Mouse (Mus musculus) myocyte (in vitro differentiated cells): ENCODE results near the gene Dnajc8. TPM values are rescaled to one million over a fixed set of nuclear protein-coding genes. Genes with fewer than 3 reads are reported as not detected.

ENCODE experiments used
- H3K27me3 ChIP-seq: one replicate; pipeline ENCODE4 v1.6.1; 2011; ENCODE audit not compliant: control insufficient read depth, insufficient read depth, insufficient read length
- H3K36me3 ChIP-seq: one replicate; pipeline ENCODE4 v1.6.1; 2011; ENCODE audit not compliant: control insufficient read depth, insufficient read depth
- H3K4me2 ChIP-seq: one replicate; pipeline ENCODE4 v1.6.1; 2011; ENCODE audit warnings: low read depth, control low read depth
- H3K4me3 ChIP-seq: one replicate; pipeline ENCODE4 v1.5.1; 2011; ENCODE audit warnings: mild to moderate bottlenecking, control low read depth, moderate library complexity
- H3K79me2 ChIP-seq: one replicate; pipeline ENCODE4 v1.6.1; 2011; ENCODE audit not compliant: control insufficient read depth, insufficient read depth
- H3ac ChIP-seq: one replicate; pipeline ENCODE4 v1.6.1; 2011; ENCODE audit not compliant: control insufficient read depth, insufficient read length
- CEBPB ChIP-seq: IDR thresholded peaks from 2 replicates; pipeline ENCODE4 v1.6.1; 2011; ENCODE audit warnings: mild to moderate bottlenecking, moderate library complexity; ENCODE audit not compliant: poor library complexity, insufficient read depth, severe bottlenecking
- E2F4 ChIP-seq: IDR thresholded peaks from one replicate; pipeline ENCODE4 v1.6.1; 2011; ENCODE audit warnings: mild to moderate bottlenecking, control low read depth, moderate library complexity; ENCODE audit not compliant: insufficient read depth
- MAX ChIP-seq: IDR thresholded peaks from one replicate; pipeline ENCODE4 v1.6.1; 2011; ENCODE audit warnings: low read depth, mild to moderate bottlenecking, control low read depth
- MYOD1 ChIP-seq, 3 experiments: IDR thresholded peaks; one replicate each; pipeline ENCODE4 v1.6.1; 2011; ENCODE audit warnings: control low read depth in 2 of 3, low read depth in 2 of 3, mild to moderate bottlenecking in 2 of 3, moderate library complexity in 1 of 3; ENCODE audit not compliant: insufficient read length in 2 of 3, control insufficient read depth in 1 of 3
- MYOG ChIP-seq, 3 experiments: IDR thresholded peaks; one replicate each; pipeline ENCODE4 v1.6.1; 2011; ENCODE audit warnings: control low read depth in 2 of 3, low read depth in 2 of 3, mild to moderate bottlenecking in 2 of 3; ENCODE audit not compliant: insufficient read length in 2 of 3, control insufficient read depth in 1 of 3, insufficient read depth in 1 of 3
- POLR2A ChIP-seq: IDR thresholded peaks from one replicate; pipeline ENCODE4 v1.6.1; 2011; ENCODE audit warnings: low read depth, mild to moderate bottlenecking, control low read depth, moderate library complexity; ENCODE audit not compliant: insufficient read length
- POLR2AphosphoS2 ChIP-seq: IDR thresholded peaks from one replicate; pipeline ENCODE4 v1.6.1; 2011; ENCODE audit warnings: low read depth, control low read depth; ENCODE audit not compliant: insufficient read length
- REST ChIP-seq: IDR thresholded peaks from one replicate; pipeline ENCODE4 v1.6.1; 2011; ENCODE audit warnings: mild to moderate bottlenecking, control low read depth, moderate library complexity; ENCODE audit not compliant: insufficient read depth, insufficient read length
- SRF ChIP-seq: IDR thresholded peaks from one replicate; pipeline ENCODE4 v1.6.1; 2011; ENCODE audit warnings: low read depth; ENCODE audit not compliant: control insufficient read depth, insufficient read length
- TCF12 ChIP-seq: IDR thresholded peaks from one replicate; pipeline ENCODE4 v1.6.1; 2011; ENCODE audit warnings: mild to moderate bottlenecking, control low read depth; ENCODE audit not compliant: poor library complexity, insufficient read depth, severe bottlenecking
- TCF3 ChIP-seq: IDR thresholded peaks from one replicate; pipeline ENCODE4 v1.6.1; 2011; ENCODE audit warnings: low read depth, control low read depth; ENCODE audit not compliant: insufficient read length
- USF1 ChIP-seq: IDR thresholded peaks from one replicate; pipeline ENCODE4 v1.6.1; 2011; ENCODE audit warnings: low read depth, mild to moderate bottlenecking, control low read depth, moderate library complexity
- polyA plus RNA-seq: library from polyadenylated mRNA; unstranded; fragments of >200 nt; fragmentation: generic; extraction: Trizol; gene quantifications from one replicate; pipeline ENCODE4 v1.2.1, GENCODE M21; 2012; ENCODE audit warnings: missing spikeins

The Dnajc8 gene
- polyA plus RNA-seq, 1 experiment, result 95.1 TPM

DNA sequence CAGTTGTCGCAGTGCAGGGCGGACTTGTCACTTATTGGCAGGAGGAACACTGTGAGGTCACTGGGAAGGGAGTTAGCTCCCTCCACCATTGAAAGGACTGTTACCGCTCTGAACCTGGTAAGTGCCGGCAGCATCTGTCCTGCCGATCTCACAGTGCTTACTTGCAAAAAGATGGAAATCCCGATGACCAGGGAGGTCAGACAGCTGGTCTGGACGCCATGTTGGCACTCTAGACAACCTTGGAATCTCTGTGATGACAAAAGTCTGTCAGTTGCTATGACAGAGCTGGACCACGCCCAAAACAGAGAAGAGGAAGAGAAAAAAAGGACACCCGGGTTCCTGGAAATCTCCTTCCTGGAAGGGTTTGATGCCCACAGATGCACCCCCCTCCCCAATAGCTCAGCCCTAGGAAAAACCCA lies 32.0 kb downstream of the Dnajc8 start:
- Histone ChIP-seq H3K79me2 (no peaks in the 10 kb centered on the region), H3K27me3 (no peaks in the 10 kb centered on the region)
- TF ChIP-seq REST (no peak), CEBPB (no peak), MYOG (IDR thresholded peaks at IDR 0.05; ENCODE audit: control insufficient read depth in 1 of 3, insufficient read depth in 1 of 3, insufficient read length in 2 of 3, low read depth in 2 of 3) (peak in 1 of 3 experiments; percentile 3)

GRCm38 (mm10) chr4:132569115-132569514 lies 33.8 kb downstream of the Dnajc8 start:
- no peaks in the 10 kb centered on the region for H3K27me3 ChIP-seq
- no peaks in the 10 kb centered on the region for H3K79me2 ChIP-seq
- H3K4me2 ChIP-seq, result no peak overlapping the region
- TF ChIP-seq CEBPB (no peak), USF1 (no peak), REST (no peak), POLR2AphosphoS2 (no peak), MYOG (IDR thresholded peaks at IDR 0.05; ENCODE audit: control insufficient read depth in 1 of 3, insufficient read depth in 1 of 3, insufficient read length in 2 of 3, low read depth in 2 of 3) (no peak), MAX (no peak), TCF12 (no peak), POLR2A (no peak)
- H3K4me3 ChIP-seq, result no peak overlapping the region
- H3K36me3 ChIP-seq, result no peaks in the 10 kb centered on the region
- no peak overlapping the region for H3ac ChIP-seq

More for the DNA sequence above, 32.0 kb downstream of the Dnajc8 start:
- no peak overlapping the region for H3K4me3 ChIP-seq
- H3ac ChIP-seq, result no peak overlapping the region
- H3K36me3 ChIP-seq, result no peaks in the 10 kb centered on the region
- H3K4me2 ChIP-seq, result no peak overlapping the region

DNA sequence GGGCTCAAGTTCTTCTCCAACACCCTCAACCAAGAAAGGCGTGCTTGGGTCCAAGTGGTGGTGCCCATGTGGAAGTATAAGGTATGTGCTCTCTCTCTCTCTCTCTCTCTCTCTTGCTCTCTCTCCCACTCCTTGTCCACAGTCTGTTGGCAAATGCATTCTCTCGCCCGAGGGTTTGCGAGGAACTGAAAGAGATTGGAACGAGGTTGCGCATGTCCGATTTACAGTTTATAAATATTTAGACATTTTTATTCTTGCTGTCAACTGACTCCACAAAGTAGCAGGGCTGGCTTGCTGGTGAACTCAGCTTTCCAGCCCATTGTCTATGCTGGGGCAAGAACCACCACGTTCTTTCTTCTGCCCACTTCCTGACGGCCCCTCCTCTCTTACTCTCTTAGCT lies 35.8 kb downstream of the Dnajc8 start:
- no peak overlapping the region for H3K4me3 ChIP-seq
- TF ChIP-seq E2F4 (no peak), CEBPB (no peak), MYOG (IDR thresholded peaks at IDR 0.05; ENCODE audit: control insufficient read depth in 1 of 3, insufficient read depth in 1 of 3, insufficient read length in 2 of 3, low read depth in 2 of 3) (no peak), SRF (no peak), REST (no peak), USF1 (no peak), POLR2AphosphoS2 (no peak), MYOD1 (IDR thresholded peaks at IDR 0.05; ENCODE audit: control insufficient read depth in 1 of 3, insufficient read length in 2 of 3, low read depth in 2 of 3) (no peak), TCF3 (no peak), TCF12 (no peak), POLR2A (no peak), MAX (no peak)
- H3ac ChIP-seq, result no peak overlapping the region
- no peaks in the 10 kb centered on the region for H3K79me2 ChIP-seq
- H3K27me3 ChIP-seq, result no peaks in the 10 kb centered on the region
- H3K4me2 ChIP-seq, result no peak overlapping the region
- H3K36me3 ChIP-seq, result no peaks in the 10 kb centered on the region

- H3K79me2 ChIP-seq, result no peaks in the 10 kb centered on the region
- no peak overlapping the region for H3ac ChIP-seq
- no peaks in the 10 kb centered on the region for H3K27me3 ChIP-seq
- H3K4me2 ChIP-seq, result no peak overlapping the region
- no peak for TF ChIP-seq CEBPB
- TF ChIP-seq POLR2AphosphoS2, result no peak
- TF ChIP-seq TCF3, result no peak
- no peak for TF ChIP-seq POLR2A
- TF ChIP-seq E2F4, result no peak
- TF ChIP-seq MAX, result no peak
- no peak for TF ChIP-seq REST
- TF ChIP-seq USF1, result no peak
- no peak for TF ChIP-seq SRF
- TF ChIP-seq MYOD1 (IDR thresholded peaks at IDR 0.05; ENCODE audit: control insufficient read depth in 1 of 3, insufficient read length in 2 of 3, low read depth in 2 of 3), result no peak
- TF ChIP-seq MYOG (IDR thresholded peaks at IDR 0.05; ENCODE audit: control insufficient read depth in 1 of 3, insufficient read depth in 1 of 3, insufficient read length in 2 of 3, low read depth in 2 of 3), result no peak
- TF ChIP-seq TCF12, result no peak
- H3K36me3 ChIP-seq, result no peaks in the 10 kb centered on the region
- no peak overlapping the region for H3K4me3 ChIP-seq
These were observed 38.0 kb downstream of the Dnajc8 start for GRCm38 (mm10) chr4:132573327-132573726.

DNA sequence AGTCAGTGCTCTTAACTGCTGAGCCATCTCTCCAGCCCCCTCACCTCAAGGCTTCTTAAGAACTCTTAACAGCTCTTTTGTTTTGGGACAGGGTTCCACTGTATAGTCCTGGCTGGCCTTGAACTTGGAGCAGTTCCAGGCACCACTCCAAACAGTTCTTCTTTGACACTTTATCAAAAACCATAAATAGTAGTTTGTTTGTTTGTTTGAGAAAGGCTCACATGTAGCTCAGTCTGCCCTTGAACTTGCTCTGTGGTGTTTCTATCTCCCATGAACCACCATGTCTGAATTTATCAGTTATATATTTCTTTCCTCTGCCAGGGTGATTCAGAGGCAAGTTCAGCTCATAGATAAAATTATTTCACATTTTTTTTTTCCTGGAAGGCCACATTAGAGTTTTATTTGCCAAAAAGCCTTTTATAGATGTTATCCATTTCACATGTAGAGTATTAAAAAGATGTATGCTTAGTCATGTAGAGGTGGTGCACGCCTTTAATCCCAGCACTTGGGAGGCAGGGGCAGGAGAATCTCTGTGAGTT lies 39.5 kb downstream of the Dnajc8 start:
- Histone ChIP-seq H3K27me3 (no peaks in the 10 kb centered on the region), H3K4me2 (no peak overlapping the region), H3K36me3 (no peaks in the 10 kb centered on the region), H3ac (no peak overlapping the region), H3K79me2 (no peaks in the 10 kb centered on the region), H3K4me3 (no peak overlapping the region)
- TF ChIP-seq SRF (no peak), POLR2AphosphoS2 (no peak), MAX (no peak), TCF12 (no peak), POLR2A (no peak)
